Mouse (Mus musculus) kidney, postnatal 36 days (tissue): ENCODE results near the gene Stk40.
"Not testable (repeated sequence)": the region's sequence is repeated elsewhere in the genome, so short reads cannot be mapped to it uniquely, and the experiment has no call there.

Experiments used
- DNase-seq, 2 experiments: peaks; one replicate each; pipeline ENCODE4 v3.0.0; 2021 to 2022; ENCODE audit warnings: mixed read lengths in 2 of 2

Gene Stk40

DNA sequence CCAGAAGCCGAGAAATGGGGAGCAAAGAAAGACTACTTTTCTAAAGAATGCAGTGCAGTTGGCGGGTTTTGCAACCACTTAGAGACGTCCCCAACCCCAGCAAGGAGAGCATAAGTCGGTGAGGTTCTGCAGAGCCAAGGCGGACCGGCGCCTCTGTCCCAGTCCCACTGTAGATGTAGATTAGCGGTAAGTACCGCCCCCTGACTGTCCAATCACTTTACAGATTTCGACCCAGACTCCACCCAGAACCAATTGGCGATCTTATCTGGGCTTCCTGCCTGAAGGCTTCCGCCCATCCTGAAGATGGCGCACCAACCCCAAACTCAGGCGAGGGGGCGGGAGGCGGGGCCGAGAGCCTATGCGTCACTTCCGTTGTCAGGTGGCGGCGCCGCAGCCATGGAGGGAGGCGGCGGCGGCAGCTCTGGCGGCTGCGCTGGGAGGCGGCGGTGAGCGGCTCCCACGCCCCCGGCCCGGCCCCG is at the start of gene Stk40:
Gene Stk40, plus strand, starts transcription at position 368 of the 479 bp plus-strand sequence.
- DNase-seq: peak; percentile 97 to 98

DNA sequence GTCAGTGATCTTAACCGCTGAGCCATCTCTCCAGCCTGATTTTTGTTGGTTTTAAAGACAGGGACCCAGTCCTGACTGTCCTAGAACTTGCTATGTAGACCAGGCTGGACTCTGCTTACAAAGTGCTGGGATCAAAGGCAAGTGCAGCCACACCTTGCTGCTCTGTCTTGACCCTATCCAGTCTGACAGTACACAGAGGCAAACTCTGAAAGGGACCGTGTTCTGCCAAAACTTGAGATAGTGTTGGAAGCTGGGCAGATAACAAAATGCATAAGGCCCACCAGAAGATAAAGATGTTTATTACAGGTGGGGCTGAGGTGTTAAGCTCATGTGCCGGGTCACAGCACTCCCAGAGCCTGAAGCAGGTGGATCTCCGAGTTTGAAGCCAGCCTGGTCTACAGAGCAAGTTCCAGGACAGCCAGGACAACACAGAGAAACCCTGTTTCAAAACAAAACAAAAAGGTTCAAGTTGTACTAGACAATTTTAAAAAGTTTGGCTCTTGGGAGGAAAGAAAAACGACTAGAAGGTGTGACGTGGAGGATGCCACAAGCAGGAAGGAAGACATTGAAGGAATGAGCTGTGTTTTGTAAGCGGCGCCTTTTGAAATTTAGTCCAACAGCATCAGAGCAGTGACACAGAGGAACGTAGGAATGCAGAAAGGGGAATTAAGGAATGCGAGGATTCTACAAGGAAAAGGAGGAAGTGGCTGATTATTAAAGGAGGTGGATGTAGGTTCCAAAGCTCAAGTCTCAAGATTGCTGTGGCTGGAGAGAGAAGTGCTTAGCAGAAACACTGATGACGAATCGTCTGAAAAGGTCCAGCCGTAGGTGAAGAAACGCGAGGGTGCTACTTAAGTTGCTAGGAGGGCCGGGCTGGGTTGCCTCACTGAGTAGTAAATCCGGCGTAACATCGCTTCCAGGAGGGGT is 46.3 kb upstream of the Stk40 start:
- DNase-seq: no peak

DNA sequence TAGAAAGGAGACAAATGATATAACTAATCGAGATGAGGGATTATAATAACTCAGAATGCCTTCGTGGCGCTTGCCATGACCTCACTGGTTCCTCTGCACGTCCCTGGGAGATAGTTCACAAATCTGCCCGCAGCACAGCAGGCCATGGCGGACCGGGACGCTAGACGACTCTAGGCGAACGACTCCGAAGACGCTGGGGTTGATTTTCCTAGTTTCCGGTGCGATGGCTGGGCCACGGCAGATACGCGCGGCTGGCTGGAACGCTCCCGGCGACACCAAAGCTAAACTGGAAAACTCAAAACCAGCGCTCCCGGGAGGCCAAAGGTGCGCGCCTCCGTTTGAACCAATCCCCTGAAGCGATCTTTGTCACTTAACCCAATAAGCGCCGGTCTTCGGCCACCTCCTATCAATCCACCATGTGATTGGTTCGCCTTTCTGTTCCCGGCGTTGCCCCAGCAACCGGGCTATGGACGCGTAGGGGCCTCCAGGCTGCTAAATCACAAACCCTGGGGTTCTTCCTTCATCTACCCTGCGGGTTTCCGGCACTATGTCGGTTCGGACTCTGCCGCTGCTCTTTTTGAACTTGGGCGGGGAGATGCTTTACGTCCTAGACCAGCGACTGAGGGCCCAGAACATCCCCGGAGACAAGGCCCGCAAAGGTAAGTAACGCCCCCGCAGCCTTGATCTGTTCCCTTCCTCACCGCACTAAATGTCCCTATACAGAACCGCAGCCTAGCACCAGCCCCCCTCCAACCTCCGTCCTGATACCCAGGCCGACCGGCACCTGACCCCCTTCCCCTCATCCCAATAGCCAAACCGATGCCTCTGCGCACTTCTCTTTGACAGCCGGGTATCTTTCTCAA is 45.4 kb upstream of the Stk40 start, which contains the start of gene Oscp1:
Gene Oscp1, plus strand, starts transcription at position 432 of the 863 bp plus-strand sequence.
- peak; percentile 93 to 95 for DNase-seq

DNA sequence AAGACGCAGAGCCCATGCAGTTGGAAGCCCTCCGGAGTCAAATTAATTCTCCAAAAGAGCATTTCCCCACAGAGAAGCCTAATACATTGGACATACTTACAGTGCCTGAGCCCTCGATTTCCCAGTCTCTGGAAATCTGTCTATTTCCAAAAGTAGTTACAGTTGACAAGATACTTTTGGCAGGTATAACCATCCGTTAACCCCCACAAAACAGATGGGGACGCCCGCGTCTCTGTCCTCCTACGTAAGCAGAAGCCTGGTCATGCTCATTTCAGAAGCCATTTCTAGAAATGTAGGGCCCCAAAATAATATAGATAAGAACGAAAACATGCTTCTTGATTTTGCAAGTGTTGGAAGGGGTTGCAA is 44.8 kb upstream of the Stk40 start:
- DNase-seq: no peak

DNA sequence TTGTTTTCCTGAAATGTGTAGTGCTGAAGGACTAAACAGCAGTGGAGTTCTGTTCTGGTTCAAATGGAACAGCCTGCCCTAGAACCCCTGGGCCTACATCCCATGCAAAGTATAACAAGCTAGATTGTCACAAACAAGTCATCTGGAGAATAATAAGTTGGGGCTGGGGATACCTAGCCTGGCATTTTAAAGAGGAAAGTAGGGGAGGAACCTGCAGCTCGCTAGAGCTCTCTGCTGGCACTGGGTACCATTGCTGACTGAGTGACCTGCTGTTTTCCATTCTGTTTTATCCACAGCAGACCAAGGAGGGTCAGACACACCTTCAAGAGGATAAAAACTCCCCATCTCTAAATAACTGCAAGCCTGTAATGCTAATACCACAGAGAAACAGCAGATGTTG is 40.9 kb upstream of the Stk40 start:
- DNase-seq: peak; percentile 12 to 60

DNA sequence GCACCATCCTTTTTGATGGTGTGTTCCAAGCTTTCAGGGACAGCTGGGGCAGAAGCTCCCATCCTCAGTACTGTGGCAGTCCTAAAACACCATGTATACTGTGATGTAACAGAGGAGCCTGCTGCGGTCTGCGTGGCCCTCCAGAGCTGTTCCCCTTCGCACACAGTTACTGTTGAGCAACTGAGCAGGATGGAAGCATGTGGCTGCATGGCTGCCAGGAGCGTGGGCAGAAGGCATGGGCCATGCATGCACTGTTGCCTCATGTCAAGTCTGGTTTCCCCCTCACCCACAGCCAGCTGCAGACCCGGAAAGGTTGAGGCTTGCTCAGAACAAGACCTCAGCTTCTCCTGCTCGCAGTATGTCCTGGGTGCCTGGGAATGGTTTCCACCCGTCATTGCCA is 38.5 kb upstream of the Stk40 start:
- DNase-seq: no peak

DNA sequence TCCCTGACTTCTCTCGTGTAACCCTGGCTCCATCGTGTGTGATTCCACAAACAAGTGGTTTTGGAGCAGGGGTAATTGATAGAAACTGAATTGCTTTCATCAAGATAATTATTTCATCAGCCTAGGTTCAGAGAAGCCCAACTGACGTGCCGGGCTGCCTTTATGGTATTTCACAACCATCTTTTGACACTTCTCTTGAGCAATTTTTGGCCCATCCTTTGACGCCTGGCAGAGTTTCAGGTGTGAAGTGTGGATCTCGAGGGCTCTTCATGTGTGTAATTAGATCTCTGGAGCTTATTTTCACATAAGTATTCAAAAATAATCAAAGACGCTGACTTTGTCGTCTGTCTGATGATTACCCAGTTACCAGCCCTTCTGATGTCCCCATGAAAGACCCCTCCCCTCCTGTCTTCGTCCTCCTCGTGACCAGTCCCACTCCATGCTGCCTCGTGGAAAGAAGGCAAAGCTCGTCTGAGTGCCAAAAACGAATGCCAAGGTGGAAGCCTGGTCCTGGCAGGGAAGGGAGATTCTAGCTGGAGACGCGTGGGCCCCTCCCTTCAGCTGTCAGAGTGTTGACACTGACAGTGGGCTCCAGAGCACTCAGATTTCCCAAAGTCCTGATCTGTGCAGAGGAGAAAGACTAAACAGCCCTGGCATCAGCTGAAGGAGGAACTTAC is 36.2 kb upstream of the Stk40 start:
- no peak for DNase-seq

DNA sequence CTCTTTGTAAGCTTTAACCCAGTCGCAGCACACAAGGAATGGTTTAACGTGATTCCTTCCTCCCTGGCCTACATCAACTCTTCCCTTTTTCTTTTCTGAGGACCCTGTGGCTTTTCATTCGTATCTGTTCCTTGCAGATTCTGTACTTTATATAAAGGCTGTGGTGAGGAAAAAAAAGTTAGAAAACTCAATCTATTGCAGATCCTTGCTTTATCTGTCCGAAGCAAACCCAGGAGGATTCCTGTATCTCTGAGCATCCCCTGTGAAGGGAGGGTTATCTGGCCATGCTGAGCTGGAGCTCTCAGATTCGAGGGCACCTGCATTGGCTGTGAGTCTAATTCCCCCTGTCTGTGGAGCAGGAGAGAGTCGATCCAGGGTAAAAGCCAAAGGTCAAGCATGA is 34.9 kb upstream of the Stk40 start:
- no peak for DNase-seq

DNA sequence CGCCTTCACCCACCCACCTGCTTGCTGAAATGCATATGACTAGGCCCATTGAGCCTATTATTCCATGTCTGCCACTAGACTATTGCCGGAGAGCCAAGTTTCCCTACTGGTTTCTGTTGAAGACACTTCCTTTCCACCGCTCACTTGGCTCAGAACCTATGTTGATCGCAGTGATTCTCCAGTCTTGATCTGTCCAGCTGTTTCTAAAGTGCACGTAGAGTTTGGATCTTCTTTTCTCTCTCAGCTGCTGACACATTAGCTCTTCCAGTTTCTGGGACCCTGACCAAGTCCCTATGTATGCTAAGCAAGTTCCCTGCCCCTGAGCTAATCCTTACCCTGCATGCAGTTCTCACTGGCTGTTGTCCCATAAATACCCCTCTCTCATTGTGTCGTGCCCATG is 25.9 kb upstream of the Stk40 start:
- no peak for DNase-seq

DNA sequence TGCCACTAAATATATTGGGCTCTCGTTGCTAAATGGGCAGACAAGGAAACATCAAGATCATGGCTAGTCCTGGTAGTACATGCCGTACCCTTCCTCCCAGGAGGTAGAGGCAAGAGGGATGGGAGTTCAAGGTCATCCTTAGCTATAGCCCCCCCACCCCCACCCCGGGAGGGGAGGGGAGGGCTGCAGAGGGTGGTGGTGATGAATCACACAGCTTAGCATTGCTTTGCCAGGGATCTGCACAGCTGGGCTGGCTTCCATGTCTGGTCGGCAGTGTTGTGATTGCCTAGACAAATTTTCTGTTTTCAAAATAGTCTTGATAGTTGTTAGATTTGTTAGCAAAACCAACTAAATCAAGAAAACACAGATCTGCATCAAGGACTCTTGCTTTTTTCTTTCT is 24.5 kb upstream of the Stk40 start:
- DNase-seq: no peak

DNA sequence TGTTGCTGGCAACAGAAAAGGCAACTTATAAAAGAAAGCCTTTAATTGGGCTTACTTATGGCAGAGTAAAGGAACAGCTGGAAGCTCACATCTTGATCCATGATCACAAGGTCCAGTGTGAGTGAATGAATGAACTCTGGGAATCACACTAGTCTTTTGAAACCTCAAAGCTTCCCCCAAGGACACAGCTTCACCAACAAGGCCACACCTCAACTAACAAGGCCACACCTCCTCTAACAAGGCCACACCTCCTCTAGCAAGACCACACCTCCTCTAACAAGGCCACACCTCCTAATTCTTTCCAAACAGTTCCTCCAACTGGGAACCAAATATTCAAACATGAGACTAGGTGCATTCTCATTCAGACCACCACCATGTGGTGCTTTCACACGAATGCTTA is 22.2 kb upstream of the Stk40 start:
- no peak for DNase-seq

DNA sequence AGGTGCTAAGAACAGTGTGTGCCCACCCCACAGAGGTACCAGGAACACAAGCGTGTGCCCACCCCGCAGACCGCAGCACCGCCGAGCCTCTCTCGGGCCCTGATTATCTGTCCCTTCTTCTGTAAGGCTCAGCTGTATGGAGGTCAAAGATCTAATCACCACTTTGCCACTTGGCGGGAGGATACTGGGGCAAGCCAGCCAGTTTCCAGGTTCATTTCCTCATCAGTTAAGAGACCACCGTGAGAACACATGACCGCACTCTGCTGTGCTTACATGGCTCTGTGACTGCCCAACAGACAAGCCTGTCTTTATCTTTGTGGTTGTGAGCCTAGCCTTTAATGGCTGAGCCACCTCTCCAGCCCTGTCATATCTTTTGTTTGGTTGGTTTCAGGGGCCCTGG is 20.7 kb upstream of the Stk40 start:
- no peak for DNase-seq

DNA sequence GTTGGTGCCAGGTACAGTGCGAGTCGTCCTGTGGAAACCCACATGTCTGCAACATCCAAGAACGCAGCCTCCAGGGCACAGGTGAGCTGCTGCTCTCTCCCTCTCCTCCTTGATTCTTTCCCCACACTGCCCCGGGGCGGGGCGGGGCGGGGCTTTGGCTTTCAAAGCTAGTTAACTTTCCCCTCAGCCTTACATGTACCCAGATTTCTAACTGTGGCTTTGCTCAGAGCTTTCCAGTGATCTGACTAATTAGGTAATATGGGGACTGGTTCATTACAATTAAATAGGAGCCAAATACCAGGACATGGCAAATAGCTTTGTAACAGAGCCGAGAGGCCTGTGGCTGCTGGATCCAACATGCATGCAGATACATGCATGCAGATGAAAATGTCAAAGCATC is 19.4 kb upstream of the Stk40 start:
- DNase-seq: no peak

DNA sequence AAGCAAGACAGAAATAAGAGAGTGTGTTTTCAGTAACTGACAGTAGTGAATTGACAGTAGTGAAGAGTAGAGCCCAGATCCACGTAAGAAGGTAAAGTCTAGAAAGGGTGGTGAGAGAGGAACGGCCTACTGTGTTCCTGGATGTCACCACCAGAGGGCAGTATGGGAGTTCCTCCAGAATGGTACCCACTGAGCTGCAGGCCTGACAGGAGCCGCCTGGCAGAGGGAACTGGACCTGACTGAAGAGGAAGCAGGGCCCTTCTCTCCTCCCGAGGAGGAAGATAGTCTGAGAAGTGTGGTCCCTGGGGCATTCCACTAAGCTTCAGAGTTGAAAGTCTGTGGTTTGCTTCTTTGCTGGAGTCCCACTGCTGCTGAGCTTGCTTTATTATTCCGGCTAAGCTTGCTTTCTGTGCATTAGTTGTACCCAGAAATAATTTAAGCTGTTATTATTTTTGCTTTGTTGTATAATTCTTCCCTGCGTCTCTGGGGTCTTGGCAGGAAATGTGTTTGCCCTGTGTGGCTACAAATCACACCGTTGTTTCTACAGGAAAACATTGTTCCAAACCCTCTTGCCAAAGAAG is 17.7 kb upstream of the Stk40 start:
- DNase-seq: peak; percentile 89 to 90

DNA sequence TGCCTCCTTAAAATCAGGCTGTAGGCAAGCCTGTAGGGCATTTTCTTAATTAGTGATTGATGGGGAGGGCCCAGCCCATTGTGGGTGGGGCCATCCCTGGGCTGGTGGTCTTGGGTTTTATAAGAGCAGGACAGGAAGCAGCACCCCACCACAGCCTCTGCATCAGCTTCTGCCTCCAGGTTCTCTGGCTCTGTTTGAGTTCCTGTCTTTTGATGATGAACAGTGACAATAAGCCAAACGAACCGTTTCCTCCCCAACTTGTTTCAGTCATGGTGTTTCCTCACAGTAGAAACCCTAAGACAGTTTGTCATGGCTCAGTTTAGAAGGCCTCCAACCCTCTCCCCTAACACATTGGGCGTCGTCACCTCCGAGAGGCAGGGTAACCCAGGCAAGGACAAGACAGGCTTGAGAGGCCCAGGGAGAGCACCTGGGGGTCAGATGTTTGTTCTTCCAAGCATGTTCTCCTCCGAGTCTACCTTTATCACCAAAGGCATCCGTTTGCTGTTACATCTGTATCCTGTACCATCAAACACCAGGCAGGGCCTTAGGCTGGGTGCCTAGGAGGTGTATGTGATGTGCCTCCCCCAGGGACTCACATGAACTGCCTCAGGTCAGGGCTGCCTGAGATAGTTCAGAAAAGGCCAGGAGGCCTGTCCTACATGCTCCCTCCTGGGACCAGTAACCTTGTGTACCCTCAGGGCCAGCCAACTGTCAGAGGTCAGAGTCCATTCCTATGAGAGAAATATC is 13.5 kb upstream of the Stk40 start:
- peak; percentile 54 to 56 for DNase-seq

DNA sequence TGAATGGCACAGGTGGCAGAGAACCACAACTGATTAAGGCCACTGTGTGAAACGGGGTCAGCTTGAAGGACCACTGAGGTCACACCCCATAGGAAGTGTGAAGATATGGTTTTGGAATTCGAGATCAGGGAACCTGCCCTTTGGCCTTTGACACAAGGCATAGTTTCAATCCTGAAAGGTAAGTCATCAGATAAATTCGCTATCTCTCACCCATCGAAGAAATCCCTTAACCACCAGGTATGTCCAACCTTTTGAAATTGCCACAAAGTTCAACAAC is 13.0 kb upstream of the Stk40 start:
- no peak for DNase-seq

DNA sequence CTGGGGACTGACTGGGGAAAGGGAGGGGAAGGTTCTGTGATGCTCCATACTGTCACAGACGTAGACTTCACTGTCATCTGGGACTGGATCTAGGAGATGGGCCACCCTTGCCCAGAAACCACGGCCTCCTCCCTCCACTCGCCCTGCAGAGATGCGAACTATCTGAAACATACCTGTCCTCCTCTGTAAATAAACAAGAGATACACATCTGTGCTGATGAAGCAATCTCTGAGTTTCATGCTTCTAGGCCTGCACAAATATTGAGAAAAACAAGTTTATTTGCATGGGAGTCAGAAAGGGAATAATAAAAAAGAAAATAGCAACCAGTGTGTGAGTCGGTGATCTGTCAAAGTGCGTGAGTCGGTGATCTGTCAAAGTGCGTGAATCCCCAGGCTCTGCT is 11.9 kb upstream of the Stk40 start:
- no peak for DNase-seq

DNA sequence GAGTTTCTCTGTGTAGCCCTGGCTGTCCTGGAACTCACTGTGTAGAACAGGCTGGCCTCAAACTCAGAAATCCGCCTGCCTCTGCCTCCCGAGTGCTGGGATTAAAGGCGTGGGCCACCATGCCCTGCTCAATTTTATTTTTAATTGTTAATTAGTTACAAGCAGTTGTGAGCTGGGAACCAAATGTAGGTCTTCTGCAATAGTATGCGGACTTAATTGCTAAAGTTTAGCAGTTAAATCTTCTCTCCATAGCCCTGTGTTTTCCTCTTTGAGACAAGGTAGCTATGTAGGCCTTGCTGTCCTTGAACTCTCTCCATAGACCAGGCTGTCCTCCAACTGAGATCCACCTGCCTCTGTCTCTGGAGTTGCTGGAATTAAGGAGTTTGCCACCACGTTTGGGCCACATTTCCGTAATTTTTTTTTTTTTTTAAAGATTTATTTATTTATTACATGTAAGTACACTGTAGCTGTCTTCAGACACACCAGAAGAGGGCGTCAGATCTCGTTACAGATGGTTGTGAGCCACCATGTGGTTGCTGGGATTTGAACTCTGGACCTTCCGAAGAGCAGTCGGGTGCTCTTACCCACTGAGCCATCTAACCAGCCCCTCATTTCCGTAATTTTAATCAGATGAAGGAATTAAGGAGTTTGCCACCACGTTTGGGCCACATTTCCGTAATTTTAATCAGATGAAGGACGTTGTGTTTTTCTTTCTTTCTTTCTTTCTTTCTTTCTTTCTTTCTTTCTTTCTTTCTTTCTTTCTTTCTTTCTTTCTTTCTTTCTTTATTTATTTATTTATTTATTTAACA is 7.9 kb upstream of the Stk40 start:
- not testable (repeated sequence) for DNase-seq

DNA sequence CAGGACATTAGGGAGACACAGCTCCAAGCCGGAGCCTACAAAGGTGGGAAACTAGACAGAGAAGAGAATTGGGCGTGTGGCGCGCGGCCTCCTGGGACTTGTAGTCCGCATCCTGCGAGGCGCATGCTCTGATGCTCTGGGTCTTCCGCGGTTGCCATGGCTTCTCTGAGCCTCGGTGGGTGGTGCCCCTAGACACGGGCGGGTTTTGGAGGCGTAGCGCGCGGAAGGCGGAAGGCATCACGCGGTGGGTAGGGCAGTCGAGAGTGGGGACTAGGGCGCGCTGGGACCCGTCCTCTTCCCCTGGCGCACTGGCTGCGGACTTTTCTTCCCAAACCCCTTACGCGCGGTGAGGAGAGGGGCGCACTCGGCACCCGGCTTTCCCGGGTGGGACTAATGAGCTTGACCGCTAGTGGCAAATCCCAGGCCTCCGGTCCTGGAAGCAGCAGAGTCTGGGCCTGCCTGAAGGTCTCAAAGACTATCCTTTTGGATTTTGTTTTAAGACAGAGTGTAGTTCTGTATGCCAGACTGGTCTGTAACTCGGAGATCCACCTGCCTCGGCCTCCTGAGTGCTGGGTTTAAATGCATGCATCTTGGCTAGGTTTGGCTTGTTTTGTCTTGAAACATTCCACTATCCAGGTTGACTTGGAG is 7.2 kb upstream of the Stk40 start, which contains the start of gene Lsm10:
Gene Lsm10, plus strand, starts transcription at position 160 of the 648 bp plus-strand sequence.
- peak; percentile 97 to 98 for DNase-seq

DNA sequence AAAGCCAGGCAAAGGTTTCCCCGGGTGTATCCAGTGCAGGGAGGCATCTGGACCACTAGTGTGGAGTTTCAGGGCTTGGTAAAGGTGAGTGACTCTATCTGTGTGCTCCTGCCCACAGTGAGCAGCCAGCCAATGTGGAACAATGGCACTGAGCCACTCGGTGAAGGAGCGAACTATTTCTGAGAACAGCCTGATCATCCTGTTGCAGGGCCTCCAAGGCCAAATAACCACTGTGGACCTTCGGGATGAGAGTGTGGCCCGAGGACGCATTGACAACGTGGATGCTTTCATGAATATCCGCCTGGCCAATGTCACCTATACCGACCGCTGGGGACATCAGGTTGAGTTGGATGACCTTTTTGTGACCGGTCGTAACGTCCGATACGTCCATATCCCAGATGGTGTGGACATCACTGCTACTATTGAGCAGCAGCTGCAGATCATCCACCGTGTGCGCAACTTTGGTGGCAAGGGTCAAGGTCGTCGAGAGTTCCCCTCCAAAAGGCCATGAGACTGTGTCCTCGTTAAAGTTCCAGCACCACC is 6.0 kb upstream of the Stk40 start:
- no peak for DNase-seq
